Mouse (Mus musculus) Patski (cell line): ENCODE results near the gene Fam155a. TPM values are rescaled to one million over a fixed set of nuclear protein-coding genes. Genes with fewer than 3 reads are reported as not detected.
A peak's percentile ranks its signal among the peaks of the same experiment; 100 is the strongest.
"Not testable (repeated sequence)": the region's sequence is repeated elsewhere in the genome, so short reads cannot be mapped to it uniquely, and the experiment has no call there.

Experiments
- ATAC-seq: fragments of 100-300 bp; one replicate; pipeline ENCODE4 v1.8.0; 2021
- CTCF ChIA-PET: fragments of 350-600 bp; sonication (Branson Sonifier 250); formaldehyde crosslinking; loops from one replicate; lab custom pipeline; 2022; ENCODE audit warnings: inconsistent platforms; lab: Charles Lee
- POLR2A ChIA-PET: fragments of 350-600 bp; sonication (Branson Sonifier 250); formaldehyde crosslinking; loops from one replicate; lab custom pipeline; 2022; ENCODE audit warnings: antibody characterized with exemption, inconsistent platforms; lab: Charles Lee
- DNase-seq: peaks from one replicate; pipeline ENCODE4 v3.0.0-alpha.2; 2011; ENCODE audit warnings: low read depth, low spot score
- H3K27me3 ChIP-seq: fragments of 371-371 bp; one replicate; pipeline ENCODE4 v1.5.1; 2021
- CTCF ChIP-seq: fragments of 100-300 bp; IDR thresholded peaks from one replicate; pipeline ENCODE4 v1.5.1; 2021
- in situ Hi-C: fragments of 300-500 bp; cut with MboI; formaldehyde crosslinking; loops from 3 replicates; pipeline ENCODE4 v1.11.1; 2018; ENCODE audit warnings: low pct_unique_long_range_greater_than_20kb, mixed read lengths
- polyA plus RNA-seq: library from polyadenylated mRNA; unstranded; gene quantifications from one replicate; pipeline ENCODE4 v1.2.3, GENCODE M21; 2021

Gene Fam155a
- polyA plus RNA-seq, 1 experiment from 2014 or later = not detected

DNA sequence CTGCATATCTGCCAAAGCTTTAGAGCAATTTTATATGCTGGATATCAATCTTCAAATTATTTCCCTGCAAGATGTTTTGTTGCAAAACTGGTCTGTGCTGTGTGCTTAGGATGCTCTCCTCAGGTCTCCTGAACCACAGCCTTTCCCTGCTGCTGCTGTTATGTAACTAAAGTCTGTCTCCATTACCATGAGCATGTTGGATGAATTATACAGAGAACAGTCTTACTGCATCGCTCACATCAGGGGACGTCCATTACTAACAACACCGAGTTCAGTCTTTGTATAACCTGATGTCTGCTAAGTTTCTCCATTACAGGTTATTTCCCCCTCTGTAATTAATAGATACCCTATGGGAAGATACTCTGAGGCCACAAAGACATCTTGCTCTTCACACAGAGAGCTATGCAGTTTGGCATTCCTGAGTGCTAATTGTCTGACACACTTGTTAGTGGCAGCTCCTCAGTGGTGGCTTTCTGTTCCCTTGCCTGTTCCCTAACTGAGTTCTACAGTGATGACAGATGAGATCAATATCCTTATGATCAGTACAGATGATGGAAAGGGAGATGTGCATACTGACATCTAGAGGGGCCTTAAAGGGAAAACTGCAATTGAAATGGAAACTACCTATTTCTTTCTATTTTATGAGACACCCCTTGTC is 372.2 kb downstream of the Fam155a start:
- ChIA-PET CTCF (no interaction called here), POLR2A (no interaction called here)
- TF ChIP-seq CTCF = no peak
- no peak for ATAC-seq
- peaks cover 8% of the 10 kb centered on the region for H3K27me3 ChIP-seq
- in situ Hi-C loops = no loop called here
- no peak for DNase-seq

DNA sequence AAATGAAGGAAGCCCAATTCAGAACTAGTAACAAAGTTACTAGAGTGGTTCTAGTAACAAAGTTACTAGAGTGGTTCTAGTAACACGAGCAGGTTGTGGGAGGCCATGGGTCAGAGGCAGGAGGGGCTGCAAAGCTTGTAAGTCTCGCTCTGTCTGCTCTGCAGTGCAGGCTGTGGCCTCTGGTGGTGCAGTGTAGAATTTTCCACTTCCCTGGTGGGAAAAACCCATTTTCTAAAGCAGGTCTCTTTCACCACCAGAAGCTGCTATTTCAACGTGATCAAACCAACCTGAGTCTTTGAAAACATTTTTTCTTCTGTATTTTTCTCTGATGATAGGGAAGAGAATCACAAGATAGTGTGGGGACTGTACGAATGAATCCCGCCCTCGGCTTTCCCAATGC is 372.9 kb downstream of the Fam155a start:
- TF ChIP-seq CTCF = no peak
- ChIA-PET POLR2A (no interaction called here), CTCF (interaction anchor here (0.6 kb wide), 1 partner anchor 12 kb away, joined by 3 read pairs; no protein-coding TSS in a partner anchor)
- peaks cover 6% of the 10 kb centered on the region for H3K27me3 ChIP-seq
- in situ Hi-C loops = no loop called here
- no peak for ATAC-seq
- no peak for DNase-seq

DNA sequence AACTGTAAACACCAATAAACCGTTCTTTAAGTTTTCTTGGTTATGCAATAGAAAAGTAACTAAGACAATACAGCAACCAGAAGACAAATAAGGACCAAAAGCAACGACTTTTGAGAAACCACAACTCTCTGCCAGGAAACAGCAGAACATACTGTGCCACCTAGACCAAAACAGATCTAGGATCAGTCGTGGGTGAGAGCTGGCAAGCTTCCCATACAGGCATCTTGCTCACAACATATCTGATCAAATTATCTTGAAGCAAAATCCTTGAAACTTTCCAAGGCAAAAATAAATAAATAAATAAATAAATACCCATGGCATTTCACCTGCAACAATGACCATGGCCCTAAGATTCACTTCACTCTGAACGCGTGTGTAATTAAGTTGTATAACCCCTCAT is 376.3 kb downstream of the Fam155a start:
- POLR2A ChIA-PET = no interaction called here
- in situ Hi-C loops = no loop called here

DNA sequence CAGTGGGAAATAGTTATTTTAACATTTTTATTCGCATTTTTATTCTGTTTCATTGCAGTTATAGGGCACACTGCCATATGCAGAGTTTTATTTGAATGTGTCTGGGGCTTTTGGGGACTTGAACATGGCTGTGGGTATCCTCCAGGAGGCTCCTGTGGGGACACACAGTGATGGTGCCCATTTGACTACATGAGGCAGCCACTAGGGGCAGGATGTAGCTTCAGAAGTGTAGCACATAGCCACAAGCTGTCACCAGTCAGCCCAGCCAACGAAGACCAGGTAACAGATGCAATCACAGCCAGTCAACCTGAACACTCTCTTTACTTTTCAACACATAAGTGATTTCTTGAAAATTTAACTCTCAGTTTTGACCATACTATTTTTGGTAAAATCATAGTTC is 377.7 kb downstream of the Fam155a start:
- ATAC-seq (no peak), DNase-seq (no peak)
- in situ Hi-C loops = no loop called here
- CTCF ChIA-PET = no interaction called here
- TF ChIP-seq CTCF = peak; percentile 29
- peaks cover 6% of the 10 kb centered on the region for H3K27me3 ChIP-seq
- POLR2A ChIA-PET = no interaction called here

More for the DNA sequence above, 376.3 kb downstream of the Fam155a start:
- peaks cover 6% of the 10 kb centered on the region for H3K27me3 ChIP-seq
- DNase-seq (no peak), ATAC-seq (no peak)
- TF ChIP-seq CTCF = no peak
- CTCF ChIA-PET = no interaction called here

DNA sequence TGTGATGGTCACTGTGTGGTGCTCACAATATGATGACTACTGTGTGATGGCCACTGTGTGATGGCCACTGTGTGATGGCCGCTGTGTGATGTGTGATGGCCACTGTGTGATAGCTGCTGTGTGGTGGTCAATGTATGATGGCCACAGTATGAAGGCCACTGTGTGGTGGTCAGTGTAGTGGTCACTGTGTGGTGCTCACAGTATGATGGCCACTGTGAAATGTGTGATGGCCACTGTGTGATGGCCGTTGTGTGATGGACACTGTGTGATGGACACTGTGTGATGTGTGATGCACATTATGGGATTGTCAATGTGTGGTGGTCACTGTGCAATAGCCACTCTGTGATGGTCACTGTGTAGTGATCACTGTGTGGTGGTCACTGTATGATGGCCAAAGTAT is 380.7 kb downstream of the Fam155a start:
- in situ Hi-C loops, CTCF ChIA-PET, ATAC-seq, POLR2A ChIA-PET, DNase-seq, H3K27me3 ChIP-seq: not testable (repeated sequence)

DNA sequence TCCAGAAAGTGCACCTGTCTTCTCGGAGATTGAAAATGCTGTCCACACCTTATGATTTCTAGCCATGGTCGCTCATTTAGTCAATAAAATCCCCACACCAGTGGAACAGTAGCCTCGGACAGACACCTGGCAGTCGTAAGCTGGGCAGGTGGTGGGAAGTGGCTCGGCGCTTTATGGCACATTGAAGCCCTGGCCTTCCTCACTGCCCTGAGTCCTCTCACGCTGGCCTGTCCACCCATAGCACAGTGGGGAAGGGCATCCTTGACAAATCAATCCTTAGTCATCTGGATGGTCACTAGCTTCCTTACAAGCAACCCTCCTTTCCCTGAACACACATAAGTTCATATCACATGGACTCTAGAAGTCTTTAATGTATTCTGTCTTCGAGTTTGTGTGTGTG is 401.8 kb downstream of the Fam155a start:
- in situ Hi-C loops = no loop called here
- H3K27me3 ChIP-seq = peaks cover 22% of the 10 kb centered on the region
- TF ChIP-seq CTCF = no peak
- no peak for DNase-seq
- ChIA-PET POLR2A (no interaction called here), CTCF (no interaction called here)
- no peak for ATAC-seq

DNA sequence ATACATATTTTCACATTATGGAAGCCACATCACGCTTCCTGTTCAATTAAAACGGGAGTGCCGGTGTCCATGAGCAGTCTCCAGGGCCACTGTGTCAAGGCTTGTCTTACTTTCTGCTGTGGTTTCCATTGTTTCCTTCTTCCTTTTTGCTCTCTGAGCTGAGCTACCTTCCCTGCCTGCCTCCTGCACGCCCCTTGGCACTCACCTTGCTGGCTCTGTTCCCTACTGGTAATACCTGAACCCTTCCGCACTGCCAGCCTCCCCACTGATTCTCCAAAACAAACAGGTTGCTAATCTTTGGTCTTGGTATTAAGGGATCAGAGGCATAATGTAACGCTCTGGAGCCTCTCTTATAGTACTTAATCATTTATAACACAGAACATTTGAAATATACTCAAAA is 403.2 kb downstream of the Fam155a start:
- TF ChIP-seq CTCF = no peak
- CTCF ChIA-PET = no interaction called here
- POLR2A ChIA-PET = no interaction called here
- H3K27me3 ChIP-seq = peaks cover 30% of the 10 kb centered on the region
- ATAC-seq (no peak), DNase-seq (no peak)
- in situ Hi-C loops = no loop called here

DNA sequence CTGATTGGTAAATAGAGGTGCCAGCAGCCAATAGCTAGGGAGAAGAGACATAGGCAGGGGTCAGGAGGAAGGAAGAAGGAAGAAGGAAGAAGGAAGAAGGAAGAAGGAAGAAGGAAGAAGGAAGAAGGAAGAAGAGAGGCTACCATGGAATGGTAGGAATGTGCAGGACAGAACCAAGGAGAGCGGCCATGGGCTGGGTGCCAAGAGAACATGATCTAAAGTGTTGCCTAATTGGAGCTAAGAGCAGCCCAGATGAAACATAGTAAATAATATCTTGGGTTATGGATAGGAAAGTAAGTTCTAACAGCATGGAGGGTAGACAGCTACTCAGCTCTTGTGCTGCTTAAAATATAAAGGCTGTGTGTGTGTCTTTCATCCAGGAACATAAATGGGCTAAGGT is 405.6 kb downstream of the Fam155a start:
- no peak for DNase-seq
- POLR2A ChIA-PET = no interaction called here

GRCm38 (mm10) chr8:9348523-9349135 is 422.3 kb downstream of the Fam155a start:
- in situ Hi-C loops = loop anchor here (10.0 kb wide), 1 partner anchor 586 kb away; no protein-coding TSS in a partner anchor
- TF ChIP-seq CTCF = peak; percentile 70
- ChIA-PET CTCF (no interaction called here), POLR2A (no interaction called here)
- ATAC-seq = no peak
- peaks cover 42% of the 10 kb centered on the region for H3K27me3 ChIP-seq
- DNase-seq = no peak

More for the DNA sequence above, 405.6 kb downstream of the Fam155a start:
- H3K27me3 ChIP-seq = peaks cover 35% of the 10 kb centered on the region
- no peak for TF ChIP-seq CTCF
- CTCF ChIA-PET = no interaction called here
- in situ Hi-C loops = no loop called here
- no peak for ATAC-seq

DNA sequence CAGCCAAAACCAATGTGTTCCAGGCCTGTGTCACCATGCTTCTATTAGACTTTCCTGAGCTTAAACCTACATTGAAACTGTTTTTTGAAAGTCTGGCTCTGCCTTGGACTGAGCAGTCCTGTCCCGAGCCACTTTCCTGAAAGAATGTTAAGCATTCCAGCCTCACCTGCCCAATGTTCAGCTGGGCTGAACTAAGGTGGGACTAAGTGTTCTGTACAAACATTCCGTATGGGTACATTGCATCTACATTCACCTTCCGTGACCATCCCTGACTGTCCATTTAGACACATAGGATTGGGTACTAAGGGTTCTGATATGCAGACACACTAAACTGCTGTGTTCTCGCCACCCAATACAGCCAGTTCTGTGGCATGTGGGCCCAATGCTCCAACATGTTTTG is 423.8 kb downstream of the Fam155a start:
- DNase-seq = no peak
- CTCF ChIA-PET = interaction anchor here (1.5 kb wide), 1 partner anchor 15 kb away, joined by 4 read pairs; no protein-coding TSS in a partner anchor

GRCm38 (mm10) chr8:9344136-9344535 is 426.8 kb downstream of the Fam155a start:
- no peak for TF ChIP-seq CTCF
- ATAC-seq = no peak
- ChIA-PET POLR2A (no interaction called here), CTCF (no interaction called here)
- H3K27me3 ChIP-seq = peaks cover 27% of the 10 kb centered on the region
- in situ Hi-C loops = loop anchor here (10.0 kb wide), 1 partner anchor 591 kb away; no protein-coding TSS in a partner anchor
- no peak for DNase-seq

More for the DNA sequence above, 423.8 kb downstream of the Fam155a start:
- no peak for ATAC-seq
- in situ Hi-C loops = loop anchor here (10.0 kb wide), 1 partner anchor 588 kb away; no protein-coding TSS in a partner anchor
- TF ChIP-seq CTCF = no peak
- peaks cover 42% of the 10 kb centered on the region for H3K27me3 ChIP-seq
- POLR2A ChIA-PET = interaction anchor here (1.0 kb wide), 1 partner anchor 9 kb away, joined by 4 read pairs; no protein-coding TSS in a partner anchor
